Mouse (Mus musculus) MEL (cell line): ENCODE measurements at regions not wholly inside any gene's neighbourhood (a gene's known extent, or its start where the extent isn't known, plus 50 kb on each side); places are given as distances from the start of the nearest gene placed in this dataset.
A peak's percentile ranks its signal among the peaks of the same experiment; 100 is the strongest.

Source experiments
- DNase-seq: peaks from one replicate; pipeline ENCODE4 v3.0.0; 2011; ENCODE audit warnings: low read depth, low spot score
- H3K27ac ChIP-seq: 2 replicates; pipeline ENCODE4 v1.5.1; 2012; ENCODE audit warnings: low read depth, mild to moderate bottlenecking, control low read depth, low read length, moderate library complexity; ENCODE audit not compliant: control insufficient read depth
- H3K27me3 ChIP-seq, 2 experiments: fragments of 150-350 bp in 1 of 2; sonication (generic) in 1 of 2; 2 replicates each; pipeline ENCODE4 v1.6.1; 2012; ENCODE audit warnings: low read length in 2 of 2, mild to moderate bottlenecking in 2 of 2, improper control_type of control experiment in 1 of 2, moderate library complexity in 1 of 2; ENCODE audit not compliant: insufficient read depth in 2 of 2, control insufficient read depth in 1 of 2
- H3K36me3 ChIP-seq, 2 experiments: 2 replicates each; pipeline ENCODE4 v1.6.1; 2012 to 2014; ENCODE audit warnings: low read length in 2 of 2, improper control_type of control experiment in 1 of 2, inconsistent platforms in 1 of 2, mild to moderate bottlenecking in 1 of 2; ENCODE audit not compliant: insufficient read depth in 2 of 2, control insufficient read depth in 1 of 2
- H3K4me1 ChIP-seq, 2 experiments: fragments of 150-350 bp in 1 of 2; sonication (generic) in 1 of 2; 2 replicates each; pipeline ENCODE4 v1.6.1; 2012; ENCODE audit warnings: low read length in 2 of 2, improper control_type of control experiment in 1 of 2, mild to moderate bottlenecking in 1 of 2; ENCODE audit not compliant: insufficient read depth in 2 of 2, control insufficient read depth in 1 of 2
- H3K4me3 ChIP-seq, 2 experiments: fragments of 150-350 bp in 1 of 2; sonication (generic) in 1 of 2; 2 replicates each; pipeline ENCODE4 v1.5.1; 2012; ENCODE audit warnings: low read depth in 2 of 2, low read length in 2 of 2, mild to moderate bottlenecking in 2 of 2, moderate library complexity in 2 of 2, control low read depth in 1 of 2, improper control_type of control experiment in 1 of 2; ENCODE audit not compliant: control insufficient read depth in 1 of 2, insufficient read depth in 1 of 2
- H3K79me2 ChIP-seq: 2 replicates; pipeline ENCODE4 v1.6.1; 2012; ENCODE audit warnings: mild to moderate bottlenecking, low read length, moderate library complexity; ENCODE audit not compliant: control insufficient read depth, poor library complexity, insufficient read depth
- H3K9ac ChIP-seq: 2 replicates; pipeline ENCODE4 v1.6.1; 2012; ENCODE audit warnings: low read depth, mild to moderate bottlenecking, control low read depth, low read length, moderate library complexity; ENCODE audit not compliant: control insufficient read depth, poor library complexity, severe bottlenecking
- H3K9me3 ChIP-seq: fragments of 150-350 bp; sonication (generic); replicated peaks from 2 replicates; pipeline ENCODE4 v1.6.1; 2012; ENCODE audit warnings: mild to moderate bottlenecking, low read length, improper control_type of control experiment, moderate library complexity; ENCODE audit not compliant: insufficient read depth
- CHD1 ChIP-seq: IDR thresholded peaks from 2 replicates; pipeline ENCODE4 v1.6.1; 2012; ENCODE audit warnings: low read depth, mild to moderate bottlenecking, inconsistent platforms, low read length, improper control_type of control experiment
- CTCF ChIP-seq, 3 experiments: IDR thresholded peaks in 2 of 3; conservative IDR thresholded peaks in 1 of 3; 2 replicates each; pipeline ENCODE4 v1.5.1; 2011 to 2012; ENCODE audit warnings: low read length in 3 of 3, low read depth in 2 of 3, mild to moderate bottlenecking in 2 of 3, improper control_type of control experiment in 1 of 3, inconsistent platforms in 1 of 3, mixed read lengths in 1 of 3, moderate library complexity in 1 of 3; ENCODE audit not compliant: control insufficient read depth in 1 of 3, insufficient read depth in 1 of 3, poor library complexity in 1 of 3, severe bottlenecking in 1 of 3
- EP300 ChIP-seq, 2 experiments: IDR thresholded peaks; 2 replicates each; pipeline ENCODE4 v1.6.1; 2011; ENCODE audit warnings: improper control_type of control experiment in 2 of 2, low read length in 2 of 2, low read depth in 1 of 2, mild to moderate bottlenecking in 1 of 2
- ETS1 ChIP-seq: IDR thresholded peaks from 2 replicates; pipeline ENCODE4 v1.6.1; 2012; ENCODE audit warnings: low read depth, mild to moderate bottlenecking, inconsistent platforms, low read length, improper control_type of control experiment, moderate library complexity
- GABPA ChIP-seq: IDR thresholded peaks from 2 replicates; pipeline ENCODE4 v1.6.1; 2012; ENCODE audit warnings: low read depth, mild to moderate bottlenecking, inconsistent platforms, low read length, improper control_type of control experiment, moderate library complexity
- GATA1 ChIP-seq: IDR thresholded peaks from 2 replicates; pipeline ENCODE4 v1.6.1; 2011; ENCODE audit warnings: low read depth, low read length, improper control_type of control experiment
- HCFC1 ChIP-seq: IDR thresholded peaks from 2 replicates; pipeline ENCODE4 v1.6.1; 2012; ENCODE audit warnings: low read depth, mild to moderate bottlenecking, inconsistent platforms, low read length, improper control_type of control experiment, moderate library complexity
- JUND ChIP-seq: IDR thresholded peaks from 2 replicates; pipeline ENCODE4 v1.6.1; 2011; ENCODE audit warnings: low read depth, mild to moderate bottlenecking, improper control_type of control experiment, low read length
- KAT2A ChIP-seq: conservative IDR thresholded peaks from 2 replicates; pipeline ENCODE4 v1.6.1; 2012; ENCODE audit warnings: low read depth, low read length, improper control_type of control experiment, inconsistent platforms
- MAZ ChIP-seq: IDR thresholded peaks from 2 replicates; pipeline ENCODE4 v1.6.1; 2012; ENCODE audit warnings: low read depth, mild to moderate bottlenecking, inconsistent platforms, low read length, improper control_type of control experiment
- NELFE ChIP-seq: IDR thresholded peaks from 2 replicates; pipeline ENCODE4 v1.6.1; 2011; ENCODE audit warnings: low read depth, low read length, improper control_type of control experiment
- POLR2A ChIP-seq, 2 experiments: IDR thresholded peaks; 2 replicates each; pipeline ENCODE4 v1.6.1; 2011 to 2012; ENCODE audit warnings: low read length in 2 of 2, mild to moderate bottlenecking in 2 of 2, control low read depth in 1 of 2, improper control_type of control experiment in 1 of 2, low read depth in 1 of 2, moderate library complexity in 1 of 2; ENCODE audit not compliant: control insufficient read depth in 1 of 2, insufficient read depth in 1 of 2, poor library complexity in 1 of 2
- RAD21 ChIP-seq: IDR thresholded peaks from 2 replicates; pipeline ENCODE4 v1.6.1; 2011; ENCODE audit warnings: mild to moderate bottlenecking, low read depth, low read length, improper control_type of control experiment
- SIN3A ChIP-seq: IDR thresholded peaks from 2 replicates; pipeline ENCODE4 v1.6.1; 2012; ENCODE audit warnings: low read length, improper control_type of control experiment, inconsistent platforms
- SMC3 ChIP-seq: IDR thresholded peaks from 2 replicates; pipeline ENCODE4 v1.6.1; 2011; ENCODE audit warnings: low read depth, low read length, improper control_type of control experiment
- TAL1 ChIP-seq: IDR thresholded peaks from 2 replicates; pipeline ENCODE4 v1.6.1; 2012; ENCODE audit warnings: mild to moderate bottlenecking, inconsistent platforms, low read length, moderate library complexity, mixed read lengths
- TBP ChIP-seq: IDR thresholded peaks from 2 replicates; pipeline ENCODE4 v1.8.0; 2011; ENCODE audit warnings: low read depth, low read length, improper control_type of control experiment
- TCF12 ChIP-seq: IDR thresholded peaks from 2 replicates; pipeline ENCODE4 v1.6.1; 2014; ENCODE audit warnings: low read depth, mild to moderate bottlenecking, inconsistent platforms, low read length, improper control_type of control experiment, moderate library complexity
- UBTF ChIP-seq: IDR thresholded peaks from 2 replicates; pipeline ENCODE4 v1.6.1; 2012; ENCODE audit warnings: low read depth, mild to moderate bottlenecking, inconsistent platforms, low read length, improper control_type of control experiment, moderate library complexity, borderline replicate concordance; ENCODE audit not compliant: insufficient read depth
- USF1 ChIP-seq: IDR thresholded peaks from 2 replicates; pipeline ENCODE4 v1.6.1; 2014; ENCODE audit warnings: low read depth, mild to moderate bottlenecking, inconsistent platforms, low read length, improper control_type of control experiment, moderate library complexity
- ZC3H11A ChIP-seq: IDR thresholded peaks from 2 replicates; pipeline ENCODE4 v1.6.1; 2012; ENCODE audit warnings: low read depth, mild to moderate bottlenecking, inconsistent platforms, low read length, improper control_type of control experiment

DNA sequence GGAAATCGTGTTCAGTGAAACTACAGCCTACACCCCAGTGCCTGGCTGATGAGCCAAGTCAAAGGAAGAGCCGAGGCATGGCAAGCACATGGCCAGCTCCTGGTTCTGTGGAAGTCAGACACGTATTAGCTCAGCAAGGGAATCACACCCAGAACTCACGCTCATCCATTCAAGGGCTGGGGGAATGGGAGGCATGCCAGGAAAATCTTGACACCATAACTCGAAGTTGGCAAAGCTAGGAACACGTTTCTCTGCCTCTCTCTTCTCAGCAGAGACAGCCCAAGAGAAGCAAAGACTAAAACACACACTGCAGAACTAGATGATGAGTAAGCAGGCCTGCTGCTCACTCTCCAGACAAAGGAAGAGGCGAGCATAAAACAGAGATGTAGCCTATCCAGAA, 53.5 kb upstream of the Ypel5 start:
- TF ChIP-seq SMC3 (no peak), EP300 (IDR thresholded peaks at IDR 0.05; ENCODE audit: low read depth in 1 of 2, low read length in 2 of 2) (no peak), JUND (no peak), CTCF (IDR thresholded peaks at IDR 0.05 in 2 of 3, conservative IDR thresholded peaks at IDR 0.05 in 1 of 3; ENCODE audit: control insufficient read depth in 1 of 3, insufficient read depth in 1 of 3, low read depth in 2 of 3, low read length in 3 of 3, poor library complexity in 1 of 3, severe bottlenecking in 1 of 3) (no peak), USF1 (no peak), TAL1 (no peak), MAZ (no peak), TCF12 (no peak), KAT2A (no peak)
- Histone ChIP-seq H3K79me2 (no peaks in the 10 kb centered on the region), H3K9me3 (no peaks in the 10 kb centered on the region), H3K27me3 (no peaks in the 10 kb centered on the region; a peak in 1 of 4 replicates), H3K4me3 (no peak overlapping the region), H3K9ac (no peak overlapping the region), H3K4me1 (no peaks in the 10 kb centered on the region), H3K27ac (no peak overlapping the region), H3K36me3 (no peaks in the 10 kb centered on the region)
- DNase-seq, result no peak

GRCm38 (mm10) chr17:72781786-72782185, 54.5 kb upstream of the Ypel5 start:
- H3K36me3 ChIP-seq, result no peaks in the 10 kb centered on the region
- no peaks in the 10 kb centered on the region for H3K9me3 ChIP-seq
- DNase-seq, result peak; percentile 53
- TF ChIP-seq SIN3A (no peak), RAD21 (peak; percentile 91), TBP (no peak), CTCF (IDR thresholded peaks at IDR 0.05 in 2 of 3, conservative IDR thresholded peaks at IDR 0.05 in 1 of 3; ENCODE audit: control insufficient read depth in 1 of 3, insufficient read depth in 1 of 3, low read depth in 2 of 3, low read length in 3 of 3, poor library complexity in 1 of 3, severe bottlenecking in 1 of 3) (peak; percentile 59 to 86 (median 86)), GATA1 (no peak), ZC3H11A (peak; percentile 81), SMC3 (peak; percentile 89), HCFC1 (no peak)
- H3K4me3 ChIP-seq, result no peak overlapping the region
- H3K4me1 ChIP-seq, result no peaks in the 10 kb centered on the region
- no peaks in the 10 kb centered on the region; a peak in 1 of 4 replicates for H3K27me3 ChIP-seq
- H3K79me2 ChIP-seq, result no peaks in the 10 kb centered on the region
- H3K9ac ChIP-seq, result no peak overlapping the region
- H3K27ac ChIP-seq, result no peak overlapping the region

DNA sequence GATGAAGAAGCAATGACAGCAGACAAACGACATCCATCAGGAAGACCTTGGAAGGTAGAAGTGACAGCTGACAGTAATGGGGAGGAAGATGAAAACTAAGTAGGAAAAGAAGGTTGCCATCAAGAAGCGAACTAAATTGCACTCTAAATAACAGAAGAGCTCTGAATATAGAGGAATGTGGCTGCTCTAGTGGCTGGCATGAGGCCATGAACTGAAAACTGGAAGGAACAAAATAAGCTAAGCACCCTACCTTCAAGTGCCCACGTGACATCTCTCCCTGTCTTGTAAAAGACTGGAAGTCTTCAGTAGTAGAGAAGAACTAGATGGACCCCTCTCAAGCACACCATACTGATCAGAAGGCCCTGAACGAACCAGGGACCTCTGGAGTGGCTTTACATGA, 68.0 kb upstream of the Ypel5 start:
- Histone ChIP-seq H3K9me3 (no peaks in the 10 kb centered on the region), H3K79me2 (no peaks in the 10 kb centered on the region), H3K4me3 (no peak overlapping the region), H3K27me3 (no peaks in the 10 kb centered on the region), H3K9ac (no peak overlapping the region), H3K27ac (no peak overlapping the region), H3K4me1 (no peaks in the 10 kb centered on the region), H3K36me3 (no peaks in the 10 kb centered on the region)
- TF ChIP-seq POLR2A (IDR thresholded peaks at IDR 0.05; ENCODE audit: control insufficient read depth in 1 of 2, insufficient read depth in 1 of 2, low read depth in 1 of 2, low read length in 2 of 2, poor library complexity in 1 of 2) (no peak), CHD1 (no peak), UBTF (no peak), ETS1 (no peak), MAZ (no peak), GABPA (no peak), GATA1 (no peak), JUND (no peak), SIN3A (no peak), NELFE (no peak)
- no peak for DNase-seq
